Mouse (Mus musculus): Measurements from ENCODE around the gene Spg11.

DNA sequence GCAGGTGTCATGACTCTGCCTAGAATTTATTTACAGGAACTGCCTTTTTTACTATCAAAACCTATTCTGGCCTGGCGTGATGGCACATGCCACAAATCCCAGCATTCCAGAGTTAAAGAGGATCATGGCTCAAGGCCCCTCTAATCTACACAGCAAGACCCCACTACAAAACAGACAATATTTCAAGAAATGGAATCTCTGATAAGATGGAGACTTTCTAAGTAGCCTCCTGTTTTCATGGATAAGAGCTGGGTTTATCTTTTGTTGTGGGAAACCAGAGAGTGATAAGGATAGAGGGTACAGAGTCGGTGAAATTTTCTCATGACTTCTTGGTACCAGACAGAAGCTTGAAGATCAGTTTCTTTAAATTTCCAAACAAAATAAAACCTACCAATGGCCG, 82.1 kb downstream of the Spg11 start:
- TF ChIP-seq POLR2A (IDR thresholded peaks at IDR 0.05; ENCODE audit: control insufficient read depth, extremely low read depth, insufficient read depth, low read length, poor library complexity) (no peak), CTCF (IDR thresholded peaks at IDR 0.05; ENCODE audit: borderline replicate concordance, control insufficient read depth, extremely low read depth, insufficient read depth, low read length, poor library complexity) (no peak)

Measured in thymus, adult 2 months (tissue).